Mouse (Mus musculus) cerebellum, adult (tissue): ENCODE results near the gene Rpa2.
"Not testable (repeated sequence)": the region's sequence is repeated elsewhere in the genome, so short reads cannot be mapped to it uniquely, and the experiment has no call there.

ENCODE experiments used
- ATAC-seq: cut with Nextera tagmentation; 2 replicates; pipeline ENCODE4 v1.9.2; 2017; ENCODE audit warnings: mild to moderate bottlenecking, moderate library complexity, mixed read lengths; ENCODE audit not compliant: insufficient number of reproducible peaks, low FRiP score, low TSS enrichment

Gene Rpa2

GRCm38 (mm10) chr4:132760296-132760695, 7.8 kb upstream of the Rpa2 start:
- no peak for ATAC-seq

- no peak for ATAC-seq
These were observed 5.5 kb upstream of the Rpa2 start for GRCm38 (mm10) chr4:132762602-132763001.

GRCm38 (mm10) chr4:132763125-132763524, 5.0 kb upstream of the Rpa2 start:
- ATAC-seq, result not testable (repeated sequence)

DNA sequence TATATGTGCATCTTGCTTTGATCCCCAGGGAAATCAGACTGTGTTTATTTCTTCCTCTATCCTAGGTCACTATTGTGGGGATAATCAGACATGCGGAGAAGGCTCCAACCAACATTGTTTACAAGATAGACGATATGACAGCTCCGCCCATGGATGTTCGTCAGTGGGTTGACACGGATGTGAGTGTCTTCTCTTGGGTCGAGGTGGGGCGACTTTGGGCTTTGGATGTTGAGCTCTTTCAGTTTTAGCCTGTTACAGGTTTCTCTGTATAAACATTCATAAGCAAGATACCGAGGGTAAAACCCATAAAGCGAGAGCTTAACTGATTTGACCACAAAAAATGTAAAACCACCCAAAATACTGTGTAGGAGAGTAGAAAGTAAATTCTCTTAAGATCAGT, 3.6 kb downstream of the Rpa2 start:
- ATAC-seq, result no peak

DNA sequence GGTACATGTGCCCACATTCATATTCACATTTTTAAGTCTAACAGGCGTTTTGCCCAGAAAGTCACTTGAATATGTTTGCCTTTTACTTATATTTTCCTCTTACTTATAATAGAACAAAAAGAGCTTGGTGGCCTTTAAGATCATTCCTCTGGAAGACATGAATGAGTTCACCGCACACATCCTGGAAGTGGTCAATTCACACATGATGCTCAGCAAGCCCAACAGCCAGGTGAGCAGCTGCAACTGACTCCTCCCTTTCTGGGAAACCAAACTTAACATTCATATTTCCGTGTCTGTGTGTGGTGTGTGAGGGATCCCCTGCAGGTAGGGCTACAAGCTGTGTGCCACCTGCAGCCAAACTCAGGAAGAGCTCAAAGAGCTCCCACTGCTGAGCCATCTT, 6.8 kb downstream of the Rpa2 start:
- no peak for ATAC-seq

- no peak for ATAC-seq
These were observed 8.6 kb downstream of the Rpa2 start for GRCm38 (mm10) chr4:132776764-132777163.

DNA sequence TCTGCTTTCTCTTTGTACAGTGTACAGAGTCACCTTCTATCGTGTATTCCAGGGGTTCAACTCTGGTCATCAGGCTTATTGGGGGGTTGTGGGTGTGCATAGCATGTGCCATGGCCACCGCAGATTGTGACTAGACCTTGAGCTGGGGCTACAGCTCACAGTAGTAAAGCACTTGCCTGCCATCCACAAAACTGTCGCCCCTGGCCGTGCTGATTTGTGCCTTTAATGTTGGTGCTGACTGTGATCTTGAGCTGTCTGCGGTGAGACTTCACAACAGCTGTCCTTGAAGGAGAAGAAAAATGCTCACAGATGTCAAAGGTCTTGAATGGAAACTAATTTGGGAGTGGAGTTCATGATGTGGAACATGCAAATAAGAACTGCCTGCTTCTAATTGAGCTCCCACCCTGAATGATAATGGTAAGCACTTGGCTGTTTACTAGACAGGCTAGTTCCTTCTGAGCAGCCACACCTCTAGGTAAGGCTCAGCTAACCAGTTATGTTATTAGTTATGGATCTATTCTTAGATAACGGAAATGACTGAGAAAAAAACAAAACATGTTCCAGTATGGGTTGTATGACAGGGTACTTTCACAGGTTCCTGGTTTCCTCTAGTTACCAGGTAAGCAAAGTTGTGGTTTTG, 10.6 kb downstream of the Rpa2 start:
- no peak for ATAC-seq

DNA sequence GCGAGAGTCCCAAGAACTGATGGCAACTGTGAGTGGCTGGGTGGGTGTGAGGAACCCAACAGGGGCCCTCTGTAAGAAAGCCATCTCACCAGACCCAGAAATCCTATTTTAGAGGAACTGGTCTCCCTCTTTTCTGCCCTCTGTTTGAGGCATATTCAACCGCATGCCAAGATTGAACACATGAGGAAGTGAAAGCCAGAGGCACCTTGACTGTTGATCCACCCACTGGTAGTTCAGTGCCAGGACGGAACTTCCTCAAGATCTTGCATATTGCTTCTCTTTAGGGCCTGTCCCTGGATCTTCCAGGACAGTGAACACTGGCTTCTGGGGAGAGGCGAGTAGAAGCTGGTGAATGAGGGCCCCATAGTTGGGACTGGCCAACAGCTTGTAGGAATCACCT, 12.2 kb downstream of the Rpa2 start:
- ATAC-seq, result no peak

DNA sequence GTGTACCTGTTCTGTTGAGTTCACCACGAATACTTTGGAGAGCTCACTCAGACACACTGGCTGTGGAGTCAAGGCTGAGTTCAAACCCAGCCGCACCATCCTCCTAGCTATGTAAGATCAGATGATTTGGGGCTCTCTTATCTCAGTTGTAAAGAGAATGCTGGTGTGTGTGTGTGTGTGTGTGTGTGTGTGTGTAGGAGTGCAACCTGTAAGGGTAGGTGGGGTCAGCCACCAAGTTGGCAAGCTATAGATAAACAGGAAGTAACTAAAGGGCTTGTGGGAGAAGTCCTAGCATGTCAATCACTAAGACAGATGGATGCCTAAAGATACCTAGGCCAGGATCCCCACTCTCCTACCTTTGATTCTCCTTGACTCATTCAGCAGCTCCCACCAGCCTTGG, 15.6 kb downstream of the Rpa2 start:
- ATAC-seq, result no peak

- no peak for ATAC-seq
These were observed 17.1 kb downstream of the Rpa2 start for GRCm38 (mm10) chr4:132785228-132785627.

- ATAC-seq, result no peak
These were observed 21.6 kb downstream of the Rpa2 start for GRCm38 (mm10) chr4:132789731-132790130.

GRCm38 (mm10) chr4:132793322-132794004, 25.3 kb downstream of the Rpa2 start:
- not testable (repeated sequence) for ATAC-seq

GRCm38 (mm10) chr4:132794028-132794427, 25.9 kb downstream of the Rpa2 start:
- ATAC-seq, result no peak

- no peak for ATAC-seq
These were observed 26.6 kb downstream of the Rpa2 start for GRCm38 (mm10) chr4:132794760-132795159.

GRCm38 (mm10) chr4:132795171-132795570, 27.0 kb downstream of the Rpa2 start:
- ATAC-seq, result no peak

DNA sequence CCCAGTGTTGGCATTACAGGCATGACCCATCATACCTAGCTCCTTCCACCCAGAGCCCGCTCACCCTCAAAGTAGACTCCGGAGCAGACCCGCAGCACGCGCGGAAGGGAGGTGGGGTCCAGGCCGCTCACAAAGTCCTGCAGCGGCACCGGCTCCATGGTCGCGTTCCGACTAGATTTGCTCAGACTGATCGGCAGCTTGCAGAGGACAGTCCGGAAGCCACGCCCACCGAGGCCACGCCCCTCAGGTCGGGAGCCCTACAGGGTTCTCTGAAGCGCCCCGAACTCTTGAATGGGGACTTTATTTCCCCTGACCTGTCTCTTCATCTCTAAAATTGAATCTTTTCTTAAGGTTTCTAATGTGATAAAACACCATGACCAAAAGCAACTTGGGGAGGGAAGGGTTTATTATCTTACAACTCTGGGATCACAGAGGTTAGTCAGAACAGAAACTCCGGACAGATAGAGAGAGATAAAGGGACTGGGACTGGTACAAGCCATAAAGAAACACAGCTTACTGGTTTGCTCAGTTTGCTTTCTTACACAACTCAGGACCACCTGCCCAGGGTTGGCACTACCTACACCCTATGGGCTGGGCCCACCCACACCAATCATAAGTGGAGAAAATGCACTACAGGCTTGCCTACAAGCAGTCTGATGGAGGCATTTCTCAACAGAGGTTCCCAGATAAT, 28.2 kb downstream of the Rpa2 start, which contains the start of gene Themis2:
Gene Themis2, minus strand, starts transcription at position 192 of the 691 bp plus-strand sequence.
- no peak for ATAC-seq

- ATAC-seq, result no peak
These were observed 29.3 kb downstream of the Rpa2 start for GRCm38 (mm10) chr4:132797461-132797860.

DNA sequence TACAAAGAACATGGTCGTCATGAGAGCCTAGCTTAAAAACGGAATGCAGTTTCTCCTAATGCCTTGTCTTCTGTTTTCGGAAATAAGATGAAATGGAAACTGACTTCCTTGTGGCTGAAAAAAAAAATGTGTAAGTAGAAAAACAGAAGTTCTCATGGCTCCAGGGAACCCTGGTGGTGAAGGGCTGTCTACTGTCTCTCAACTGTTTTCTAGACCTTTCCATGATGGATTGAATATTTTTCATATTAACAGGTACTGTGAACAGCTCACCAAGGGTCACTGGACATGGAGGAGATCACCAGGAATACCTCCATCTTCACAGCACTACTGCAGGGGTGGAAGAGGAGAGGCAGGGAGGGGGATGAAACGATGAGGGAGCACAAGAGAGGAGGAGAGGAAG, 29.9 kb downstream of the Rpa2 start:
- ATAC-seq, result no peak

DNA sequence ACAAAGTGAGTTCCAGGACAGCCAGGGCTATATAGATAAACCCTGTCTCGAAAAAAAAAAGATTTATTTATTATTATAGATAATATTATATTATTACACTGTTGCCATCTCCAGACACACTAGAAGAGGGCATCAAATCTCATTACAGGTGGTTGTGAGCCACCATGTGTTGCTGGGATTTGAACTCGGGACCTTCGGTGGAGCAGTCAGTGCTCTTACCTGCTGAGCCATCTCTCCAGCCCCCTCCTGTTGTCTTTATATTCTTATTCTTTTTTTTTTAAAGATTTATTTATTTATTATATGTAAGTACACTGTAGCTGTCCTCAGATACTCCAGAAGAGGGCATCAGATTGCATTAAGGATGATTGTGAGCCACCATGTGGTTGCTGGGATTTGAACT, 30.5 kb downstream of the Rpa2 start:
- ATAC-seq, result not testable (repeated sequence)

DNA sequence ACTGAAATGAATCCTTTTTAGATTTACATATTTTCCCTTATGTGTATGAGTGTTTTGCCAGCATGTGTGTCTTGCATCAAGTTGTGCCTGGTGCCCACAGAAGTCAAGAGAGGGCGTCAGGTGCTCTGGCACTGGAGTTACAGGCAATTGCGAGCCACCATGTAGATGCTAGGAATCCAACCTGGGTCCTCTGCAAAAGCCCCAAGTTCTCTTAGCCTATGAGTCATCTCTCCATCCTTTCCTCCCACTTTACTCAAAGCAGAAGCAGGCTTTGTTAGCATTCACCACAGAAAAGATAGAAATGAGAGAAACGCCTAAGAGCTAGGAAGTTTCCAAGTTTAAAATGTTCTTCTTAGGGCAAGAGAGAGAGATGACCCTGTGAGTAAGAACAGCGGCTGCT, 31.7 kb downstream of the Rpa2 start:
- ATAC-seq, result no peak
